Mouse (Mus musculus) limb, embryonic 14.5 days (tissue): ENCODE data around the gene Lgals9. TPM values are rescaled to one million over a fixed set of nuclear protein-coding genes. Genes with fewer than 3 reads are reported as not detected.
"Not testable (repeated sequence)": the region's sequence is repeated elsewhere in the genome, so short reads cannot be mapped to it uniquely, and the experiment has no call there.

ENCODE experiments used
- ATAC-seq: fragments of 200-750 bp; cut with Nextera tagmentation; 2 replicates; pipeline ENCODE4 v1.8.0; 2017; ENCODE audit warnings: low read depth, moderate number of reproducible peaks, moderate TSS enrichment; ENCODE audit not compliant: low FRiP score
- DNase-seq: peaks from one replicate; pipeline ENCODE4 v3.0.0-alpha.2; 2015; ENCODE audit warnings: low spot score
- H3K27ac ChIP-seq: fragments of 300-500 bp; sonication (generic); replicated peaks from 2 replicates; pipeline ENCODE4 v1.5.1; 2014; ENCODE audit warnings: low read depth, mild to moderate bottlenecking, low read length, moderate library complexity, mixed read lengths
- H3K27me3 ChIP-seq: fragments of 300-500 bp; sonication (generic); 2 replicates; pipeline ENCODE4 v1.6.1; 2014; ENCODE audit warnings: low read length, mixed read lengths; ENCODE audit not compliant: control insufficient read depth, insufficient read depth
- H3K36me3 ChIP-seq: fragments of 300-500 bp; sonication (generic); 2 replicates; pipeline ENCODE4 v1.6.1; 2014; ENCODE audit warnings: mild to moderate bottlenecking, low read length, moderate library complexity, mixed read lengths; ENCODE audit not compliant: control insufficient read depth, insufficient read depth
- H3K4me1 ChIP-seq: fragments of 300-500 bp; sonication (generic); 2 replicates; pipeline ENCODE4 v1.6.1; 2014; ENCODE audit warnings: antibody characterized with exemption, low read length, mixed read lengths; ENCODE audit not compliant: control insufficient read depth, insufficient read depth
- H3K4me2 ChIP-seq: fragments of 300-500 bp; sonication (generic); replicated peaks from 2 replicates; pipeline ENCODE4 v1.6.1; 2014; ENCODE audit warnings: low read depth, mild to moderate bottlenecking, low read length, moderate library complexity; ENCODE audit not compliant: severe bottlenecking
- H3K4me3 ChIP-seq: fragments of 300-500 bp; sonication (generic); replicated peaks from 2 replicates; pipeline ENCODE4 v1.5.1; 2014; ENCODE audit warnings: low read length
- H3K9ac ChIP-seq: fragments of 300-500 bp; sonication (generic); 2 replicates; pipeline ENCODE4 v1.6.1; 2014; ENCODE audit warnings: mild to moderate bottlenecking, low read depth, low read length, moderate library complexity; ENCODE audit not compliant: severe bottlenecking
- H3K9me3 ChIP-seq: fragments of 300-500 bp; sonication (generic); 2 replicates; pipeline ENCODE4 v1.6.1; 2016; ENCODE audit warnings: low read length; ENCODE audit not compliant: control insufficient read depth
- POLR2A ChIP-seq: fragments of 200-500 bp; IDR thresholded peaks from 2 replicates; pipeline ENCODE4 v1.8.0; 2012; ENCODE audit warnings: inconsistent platforms, mild to moderate bottlenecking, moderate library complexity, borderline replicate concordance; ENCODE audit not compliant: insufficient read depth, insufficient read length; ENCODE audit errors: extremely low read depth
- WGBS: fragments of 180-500 bp; shearing (Covaris S2); extraction: QIAGEN DNeasy Blood & Tissue Kit; methylation state at CpG from one replicate; pipeline ENCODE4 v1.1.7; 2014; 5-methylcytosine and 5-hydroxymethylcytosine counted together
- polyA plus RNA-seq, 2 experiments: library from polyadenylated mRNA; depleted of rRNA in 1 of 2; stranded (reverse) in 1 of 2; unstranded in 1 of 2; fragments of >200 nt; fragmentation: Nextera tagmentation in 1 of 2; extraction: Ambion mirVana in 1 of 2; gene quantifications; 2 replicates each; pipeline versions ENCODE4 v1.2.1 to v1.2.3; 2012 to 2014

Lgals9 gene
- polyA plus RNA-seq, 2 experiments: 29.7 to 35.4 TPM

DNA sequence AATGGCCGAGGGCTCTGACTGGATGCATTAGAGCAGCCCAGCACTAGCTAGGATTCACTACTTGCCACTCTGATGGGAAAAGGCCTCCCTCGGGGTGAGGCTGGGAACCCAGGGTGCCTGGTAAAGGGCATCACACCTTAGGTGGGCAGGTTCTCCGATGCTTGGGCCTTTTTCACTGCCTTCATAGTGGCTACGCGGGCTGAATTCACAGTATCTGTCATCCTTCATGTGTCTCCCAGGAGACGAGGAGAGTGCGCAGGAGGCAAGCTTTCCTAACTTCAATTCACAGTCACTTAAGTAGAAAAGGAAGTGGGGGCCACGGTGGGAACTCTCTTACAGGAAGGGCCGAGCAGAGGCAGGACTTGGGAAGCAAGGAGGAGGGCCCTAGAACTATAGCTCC lies 29.1 kb upstream of the Lgals9 start:
- WGBS: 73% methylated on average over 9 of the region's 9 CpGs
- no peak overlapping the region for H3K9ac ChIP-seq
- H3K4me3 ChIP-seq: no peak overlapping the region
- TF ChIP-seq POLR2A: no peak
- no peak for DNase-seq
- H3K9me3 ChIP-seq: no peaks in the 10 kb centered on the region
- no peak overlapping the region for H3K4me2 ChIP-seq
- no peaks in the 10 kb centered on the region for H3K4me1 ChIP-seq
- no peaks in the 10 kb centered on the region for H3K27me3 ChIP-seq
- ATAC-seq: no peak
- H3K27ac ChIP-seq: no peak overlapping the region
- peaks cover 31% of the 10 kb centered on the region for H3K36me3 ChIP-seq

DNA sequence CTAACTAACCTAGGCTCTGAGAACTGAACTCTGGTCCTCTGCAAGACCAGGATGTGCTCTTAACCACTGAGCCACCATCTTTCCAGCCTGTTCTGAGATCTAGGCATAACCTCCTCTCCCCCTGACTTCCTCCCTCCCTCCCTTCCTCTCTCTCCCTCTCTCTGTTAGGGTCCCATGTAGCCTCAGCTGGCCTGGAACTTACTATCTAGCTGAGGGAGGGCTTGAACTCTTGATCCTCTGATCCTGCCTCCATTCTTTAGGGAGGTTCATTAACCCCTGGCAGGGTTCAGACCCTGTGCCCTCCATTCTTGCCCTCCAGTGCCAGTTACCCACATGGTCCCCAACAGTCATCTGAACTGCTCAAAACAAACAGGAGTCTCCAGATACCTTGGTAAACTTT lies 28.3 kb upstream of the Lgals9 start:
- H3K27ac ChIP-seq: no peak overlapping the region
- no peaks in the 10 kb centered on the region for H3K27me3 ChIP-seq
- H3K4me3 ChIP-seq: no peak overlapping the region
- no peak for ATAC-seq
- H3K9ac ChIP-seq: no peak overlapping the region
- H3K9me3 ChIP-seq: no peaks in the 10 kb centered on the region
- no peaks in the 10 kb centered on the region for H3K4me1 ChIP-seq
- TF ChIP-seq POLR2A: no peak
- no peak for DNase-seq
- H3K36me3 ChIP-seq: peaks cover 24% of the 10 kb centered on the region
- no peak overlapping the region for H3K4me2 ChIP-seq

DNA sequence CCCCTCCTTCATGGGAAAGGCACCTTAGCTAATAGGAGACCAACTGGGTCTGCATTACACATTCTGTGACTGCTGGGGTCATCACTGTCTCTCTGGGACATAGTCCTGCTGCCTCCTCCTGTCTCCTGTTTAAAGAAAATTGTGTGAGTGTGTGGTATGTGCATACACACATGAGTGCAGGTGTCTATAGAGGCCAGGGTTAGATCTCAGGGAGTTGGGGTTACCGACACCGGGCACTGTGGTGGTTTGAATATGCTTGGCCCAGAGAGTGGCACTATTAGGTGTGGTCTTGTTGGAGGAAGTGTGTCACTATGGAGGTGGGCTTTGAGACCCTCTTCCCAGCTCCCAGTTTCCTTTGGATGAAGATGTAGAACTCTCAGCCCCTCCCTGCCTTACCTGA lies 27.8 kb upstream of the Lgals9 start:
- Histone ChIP-seq H3K9ac (no peak overlapping the region), H3K27ac (no peak overlapping the region), H3K27me3 (no peaks in the 10 kb centered on the region), H3K4me3 (no peak overlapping the region), H3K36me3 (peaks cover 18% of the 10 kb centered on the region; the same call in 1 of the 2 replicates), H3K9me3 (no peaks in the 10 kb centered on the region), H3K4me2 (no peak overlapping the region), H3K4me1 (no peaks in the 10 kb centered on the region)
- TF ChIP-seq POLR2A: no peak
- ATAC-seq (no peak), DNase-seq (no peak)
- 96% methylated on average over 2 of the region's 2 CpGs for WGBS

GRCm38 (mm10) chr11:79008891-79009290 lies 24.1 kb upstream of the Lgals9 start:
- Histone ChIP-seq H3K36me3 (no peaks in the 10 kb centered on the region), H3K4me1 (no peaks in the 10 kb centered on the region), H3K9ac (no peak overlapping the region), H3K4me3 (no peak overlapping the region), H3K27me3 (no peaks in the 10 kb centered on the region), H3K27ac (no peak overlapping the region), H3K4me2 (no peak overlapping the region), H3K9me3 (no peaks in the 10 kb centered on the region)
- 76% methylated on average over 7 of the region's 7 CpGs for WGBS
- no peak for DNase-seq
- no peak for TF ChIP-seq POLR2A
- no peak for ATAC-seq

- peaks cover 6% of the 10 kb centered on the region; the same call in 1 of the 2 replicates for H3K4me1 ChIP-seq
- no peak for ATAC-seq
- no peak for DNase-seq
- no peak overlapping the region for H3K4me3 ChIP-seq
- no peaks in the 10 kb centered on the region for H3K36me3 ChIP-seq
- no peak overlapping the region for H3K27ac ChIP-seq
- no peak overlapping the region for H3K4me2 ChIP-seq
- no peaks in the 10 kb centered on the region for H3K9me3 ChIP-seq
- WGBS: 77% methylated on average over 6 of the region's 6 CpGs
- TF ChIP-seq POLR2A: no peak
- H3K9ac ChIP-seq: no peak overlapping the region
- H3K27me3 ChIP-seq: no peaks in the 10 kb centered on the region
Observed at GRCm38 (mm10) chr11:79008007-79008775, 23.4 kb upstream of the Lgals9 start.

- not testable (repeated sequence) for H3K9me3 ChIP-seq, ATAC-seq, H3K36me3 ChIP-seq, H3K9ac ChIP-seq, H3K27ac ChIP-seq, H3K4me2 ChIP-seq, DNase-seq, H3K4me1 ChIP-seq, H3K27me3 ChIP-seq, H3K4me3 ChIP-seq
- WGBS: 69% methylated on average over 3 of the region's 3 CpGs
Observed at GRCm38 (mm10) chr11:79007356-79007755, 22.6 kb upstream of the Lgals9 start.
